Mouse (Mus musculus) hindbrain, postnatal 0 days (tissue): ENCODE data around the gene Gm20388. TPM values are rescaled to one million over a fixed set of nuclear protein-coding genes. Genes with fewer than 3 reads are reported as not detected.
A peak's percentile ranks its signal among the peaks of the same experiment; 100 is the strongest.

ENCODE experiments used
- ATAC-seq: fragments of 200-750 bp; cut with Nextera tagmentation; 2 replicates; pipeline ENCODE4 v1.8.0; 2017; ENCODE audit warnings: mild to moderate bottlenecking, moderate TSS enrichment, moderate library complexity
- DNase-seq: peaks from one replicate; pipeline ENCODE4 v3.0.0-alpha.2; 2015; ENCODE audit warnings: low spot score
- H3K27ac ChIP-seq: fragments of 300-500 bp; sonication (generic); 2 replicates; pipeline ENCODE4 v1.5.1; 2014; ENCODE audit warnings: mild to moderate bottlenecking
- H3K27me3 ChIP-seq: fragments of 300-500 bp; sonication (generic); 2 replicates; pipeline ENCODE4 v1.6.1; 2014; ENCODE audit warnings: low read length, mixed read lengths; ENCODE audit not compliant: insufficient read depth
- H3K36me3 ChIP-seq: fragments of 300-500 bp; sonication (generic); 2 replicates; pipeline ENCODE4 v1.6.1; 2014; ENCODE audit warnings: low read length, mixed read lengths; ENCODE audit not compliant: insufficient read depth
- H3K4me1 ChIP-seq: fragments of 300-500 bp; sonication (generic); 2 replicates; pipeline ENCODE4 v1.6.1; 2014; ENCODE audit warnings: antibody characterized with exemption, low read length, mixed read lengths; ENCODE audit not compliant: insufficient read depth
- H3K4me2 ChIP-seq: fragments of 300-500 bp; sonication (generic); 2 replicates; pipeline ENCODE4 v1.6.1; 2014; ENCODE audit warnings: low read depth, mild to moderate bottlenecking, low read length, moderate library complexity, mixed read lengths
- H3K4me3 ChIP-seq: fragments of 300-500 bp; sonication (generic); 2 replicates; pipeline ENCODE4 v1.5.1; 2014; ENCODE audit warnings: low read length
- H3K9ac ChIP-seq: fragments of 300-500 bp; sonication (generic); replicated peaks from 2 replicates; pipeline ENCODE4 v1.6.1; 2014; ENCODE audit warnings: mild to moderate bottlenecking, low read length, moderate library complexity, mixed read lengths
- H3K9me3 ChIP-seq: fragments of 300-500 bp; sonication (generic); 2 replicates; pipeline ENCODE4 v1.6.1; 2016; ENCODE audit warnings: low read length, mixed read lengths
- CTCF ChIP-seq: IDR thresholded peaks from 2 replicates; pipeline ENCODE4 v1.5.1; 2016; ENCODE audit warnings: antibody characterized with exemption, control low read depth, low read depth
- WGBS: fragments of 180-500 bp; shearing (Covaris S2); extraction: QIAGEN DNeasy Blood & Tissue Kit; methylation state at CpG from one replicate; pipeline ENCODE4 v1.1.7; 2014; 5-methylcytosine and 5-hydroxymethylcytosine counted together
- polyA plus RNA-seq: library from polyadenylated mRNA; unstranded; fragments of >200 nt; fragmentation: Nextera tagmentation; extraction: Ambion mirVana; gene quantifications from 2 replicates; pipeline ENCODE4 v1.2.1, GENCODE M21; 2015
- total RNA-seq: library from RNA; depleted of rRNA; stranded (reverse); fragments of >200 nt; gene quantifications from 2 replicates; pipeline ENCODE4 v1.2.3, GENCODE M21; 2014

The Gm20388 gene
- total and polyA plus RNA-seq, 2 experiments from 2014 or later: 71.3 TPM; not detected in 1

GRCm38 (mm10) chr8:122269404-122269803 is 2358.8 kb downstream of the Gm20388 start:
- H3K27ac ChIP-seq: no peak overlapping the region

GRCm38 (mm10) chr8:122270555-122270954 is 2359.9 kb downstream of the Gm20388 start:
- Histone ChIP-seq H3K4me3 (no peak overlapping the region), H3K4me1 (peaks cover 7% of the 10 kb centered on the region; the same call in 1 of the 2 replicates), H3K27me3 (no peaks in the 10 kb centered on the region), H3K4me2 (no peak overlapping the region), H3K9me3 (no peaks in the 10 kb centered on the region), H3K27ac (no peak overlapping the region), H3K9ac (no peak overlapping the region), H3K36me3 (no peaks in the 10 kb centered on the region)
- DNase-seq (no peak), ATAC-seq (no peak)
- 72% methylated on average over 7 of the region's 7 CpGs for WGBS
- TF ChIP-seq CTCF: no peak

More at GRCm38 (mm10) chr8:122269404-122269803, 2358.8 kb downstream of the Gm20388 start:
- Histone ChIP-seq H3K4me2 (peak overlapping the region; percentile 51), H3K4me1 (peaks cover 16% of the 10 kb centered on the region), H3K27me3 (no peaks in the 10 kb centered on the region), H3K36me3 (no peaks in the 10 kb centered on the region), H3K9ac (0 out of 2 replicates have a peak overlapping the region, but pooled peaks have one; percentile 4), H3K9me3 (no peaks in the 10 kb centered on the region), H3K4me3 (peak overlapping the region; percentile 19)
- WGBS: 3% methylated on average over 21 of the region's 21 CpGs
- peak; percentile 100 for TF ChIP-seq CTCF
- peak; percentile 56 for ATAC-seq
- DNase-seq: peak; percentile 88

- H3K36me3 ChIP-seq: no peaks in the 10 kb centered on the region
- H3K9me3 ChIP-seq: no peaks in the 10 kb centered on the region
- H3K4me1 ChIP-seq: no peaks in the 10 kb centered on the region
- DNase-seq (peak; percentile 90), ATAC-seq (peak; percentile 54; the same call in 1 of the 2 replicates)
- WGBS: 14% methylated on average over 5 of the region's 5 CpGs
- H3K9ac ChIP-seq: no peak overlapping the region
- no peaks in the 10 kb centered on the region for H3K27me3 ChIP-seq
- H3K4me3 ChIP-seq: no peak overlapping the region
- peak; percentile 98 for TF ChIP-seq CTCF
- no peak overlapping the region for H3K4me2 ChIP-seq
- no peak overlapping the region for H3K27ac ChIP-seq
Observed at GRCm38 (mm10) chr8:122273152-122273551, 2362.5 kb downstream of the Gm20388 start.

GRCm38 (mm10) chr8:122273826-122274225 is 2363.2 kb downstream of the Gm20388 start:
- Histone ChIP-seq H3K9me3 (no peaks in the 10 kb centered on the region), H3K4me2 (no peak overlapping the region), H3K27ac (no peak overlapping the region), H3K4me3 (no peak overlapping the region), H3K27me3 (no peaks in the 10 kb centered on the region), H3K4me1 (no peaks in the 10 kb centered on the region), H3K9ac (no peak overlapping the region), H3K36me3 (no peaks in the 10 kb centered on the region)
- no peak for TF ChIP-seq CTCF
- DNase-seq (no peak), ATAC-seq (no peak)
- 36% methylated on average over 7 of the region's 7 CpGs for WGBS

GRCm38 (mm10) chr8:122274651-122275391 is 2364.2 kb downstream of the Gm20388 start:
- DNase-seq: no peak
- Histone ChIP-seq H3K9me3 (no peaks in the 10 kb centered on the region), H3K4me3 (no peak overlapping the region), H3K4me2 (no peak overlapping the region), H3K36me3 (no peaks in the 10 kb centered on the region), H3K27me3 (no peaks in the 10 kb centered on the region), H3K9ac (no peak overlapping the region), H3K4me1 (no peaks in the 10 kb centered on the region), H3K27ac (no peak overlapping the region)
- ATAC-seq: no peak
- TF ChIP-seq CTCF: no peak
- WGBS: 74% methylated on average over 11 of the region's 11 CpGs

GRCm38 (mm10) chr8:122276308-122276707 is 2365.7 kb downstream of the Gm20388 start:
- no peak overlapping the region for H3K4me3 ChIP-seq
- no peaks in the 10 kb centered on the region for H3K9me3 ChIP-seq
- H3K4me2 ChIP-seq: no peak overlapping the region
- no peaks in the 10 kb centered on the region for H3K27me3 ChIP-seq
- DNase-seq (no peak), ATAC-seq (no peak)
- H3K4me1 ChIP-seq: no peaks in the 10 kb centered on the region
- no peaks in the 10 kb centered on the region for H3K36me3 ChIP-seq
- H3K9ac ChIP-seq: no peak overlapping the region
- no peak overlapping the region for H3K27ac ChIP-seq
- TF ChIP-seq CTCF: no peak
- 90% methylated on average over 5 of the region's 5 CpGs for WGBS

- TF ChIP-seq CTCF: no peak
- Histone ChIP-seq H3K4me1 (no peaks in the 10 kb centered on the region), H3K4me2 (no peak overlapping the region), H3K36me3 (no peaks in the 10 kb centered on the region), H3K27ac (no peak overlapping the region), H3K9me3 (no peaks in the 10 kb centered on the region), H3K27me3 (no peaks in the 10 kb centered on the region), H3K9ac (no peak overlapping the region), H3K4me3 (no peak overlapping the region)
- DNase-seq: peak; percentile 29
- ATAC-seq: no peak
- WGBS: 74% methylated on average over 18 of the region's 18 CpGs
Observed at GRCm38 (mm10) chr8:122277204-122277995, 2366.8 kb downstream of the Gm20388 start.
